Mouse (Mus musculus) heart, embryonic 10.5 days (tissue): Measurements from ENCODE around the gene Olfr689. TPM values are rescaled to one million over a fixed set of nuclear protein-coding genes. Genes with fewer than 3 reads are reported as not detected.

Experiments used
- polyA plus RNA-seq: library from polyadenylated mRNA; unstranded; fragments of >200 nt; fragmentation: Nextera tagmentation; extraction: Ambion mirVana; gene quantifications from 2 replicates; pipeline ENCODE4 v1.2.1, GENCODE M21; 2016

The Olfr689 gene
- polyA plus RNA-seq, 1 experiment from 2014 or later, result not detected

Other genes with a start within 250 kb of the Olfr689 start
- gene Olfr678, start 246.7 kb upstream of the Olfr689 start, polyA plus RNA-seq, result not detected in 2 replicates
- gene Olfr679, start 230.0 kb upstream of the Olfr689 start, polyA plus RNA-seq, result not detected in 2 replicates
- not detected in 2 replicates for gene Olfr680-ps1, start 218.3 kb upstream of the Olfr689 start, polyA plus RNA-seq
- not detected in 2 replicates for gene Olfr681, start 194.3 kb upstream of the Olfr689 start, polyA plus RNA-seq
- not detected in 2 replicates for gene Olfr683, start 164.2 kb upstream of the Olfr689 start, polyA plus RNA-seq
- not detected in 2 replicates for gene Olfr684, start 147.5 kb upstream of the Olfr689 start, polyA plus RNA-seq
- gene Olfr685, start 125.2 kb upstream of the Olfr689 start, polyA plus RNA-seq, result not detected in 2 replicates
- gene Olfr686, start 103.7 kb upstream of the Olfr689 start, polyA plus RNA-seq, result not detected in 2 replicates
- gene Olfr688, start 23.1 kb upstream of the Olfr689 start, polyA plus RNA-seq, result not detected in 2 replicates
- gene Olfr690, start 22.9 kb downstream of the Olfr689 start, polyA plus RNA-seq, result not detected in 2 replicates
- gene Olfr691, start 31.1 kb downstream of the Olfr689 start, polyA plus RNA-seq, result 0.14 TPM in 1 of 2 replicates, not detected in the other
- gene Olfr692, start 57.1 kb downstream of the Olfr689 start, polyA plus RNA-seq, result not detected in 2 replicates
- gene Gm5901, start 63.9 kb downstream of the Olfr689 start, polyA plus RNA-seq, result not detected in 2 replicates
- 37.6 and 44.4 TPM in 2 replicates for gene Fam160a2, start 88.9 kb downstream of the Olfr689 start, polyA plus RNA-seq
- gene Cnga4, start 93.4 kb downstream of the Olfr689 start, polyA plus RNA-seq, result not detected in 2 replicates
- 0.09 and 0.31 TPM in 2 replicates for gene Cckbr, start 114.6 kb downstream of the Olfr689 start, polyA plus RNA-seq
- 67.0 and 74.0 TPM in 2 replicates for gene Cavin3, start 171.1 kb downstream of the Olfr689 start, polyA plus RNA-seq
- gene Smpd1, start 243.2 kb downstream of the Olfr689 start, polyA plus RNA-seq, result 39.9 and 60.4 TPM in 2 replicates